Mouse (Mus musculus): ENCODE data around the gene Fnip2. TPM values are rescaled to one million over a fixed set of nuclear protein-coding genes. Genes with fewer than 3 reads are reported as not detected.

Gene Fnip2
- total and polyA plus RNA-seq, 3 experiments: 0.21 to 0.71 (median 0.31) TPM

DNA sequence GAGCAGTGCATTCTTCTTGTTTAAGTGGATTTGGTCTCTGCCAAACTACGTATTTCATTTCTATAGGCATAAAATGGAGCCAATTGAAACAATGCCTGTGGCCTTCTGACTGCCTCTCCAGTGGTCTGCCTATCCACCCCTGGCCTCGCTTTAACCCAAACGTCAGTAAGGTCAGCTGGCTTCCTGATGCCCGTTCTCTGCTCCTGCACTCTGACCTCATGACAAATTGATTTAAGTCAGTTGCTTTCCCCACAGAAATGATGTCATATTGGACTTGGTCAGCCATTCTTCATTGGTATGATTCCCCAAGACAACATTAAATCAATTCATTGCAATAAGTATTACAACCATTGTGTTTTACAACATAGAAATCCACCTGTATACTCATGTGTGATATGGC lies 159.1 kb downstream of the Fnip2 start:
- no peak for TF ChIP-seq CHD2 (IDR thresholded peaks at IDR 0.05; ENCODE audit: low read length)
- TF ChIP-seq USF1 (IDR thresholded peaks at IDR 0.05; ENCODE audit: low read depth, low read length): no peak
- no peak for TF ChIP-seq POLR2AphosphoS2 (IDR thresholded peaks at IDR 0.05; ENCODE audit: low read depth, low read length)
- no peak for TF ChIP-seq SMC3 (IDR thresholded peaks at IDR 0.05; ENCODE audit: low read depth, low read length)
- no peak for TF ChIP-seq ZKSCAN1 (IDR thresholded peaks at IDR 0.05; ENCODE audit: borderline replicate concordance, low read depth, low read length)
- TF ChIP-seq EP300 (IDR thresholded peaks at IDR 0.05; ENCODE audit: low read length): no peak
- H3K27me3 ChIP-seq (replicated peaks): no peaks in the 10 kb centered on the region
- H3K4me2 ChIP-seq (ENCODE audit: insufficient read depth, low read depth, poor library complexity, severe bottlenecking): no peak overlapping the region
- no peaks in the 10 kb centered on the region for H3K79me2 ChIP-seq (replicated peaks; ENCODE audit: control insufficient read depth, extremely low read depth, insufficient read depth, poor library complexity, severe bottlenecking)
- no peaks in the 10 kb centered on the region for H3K4me1 ChIP-seq (ENCODE audit: control insufficient read depth in 1 of 2, insufficient read depth in 2 of 2)
- in situ Hi-C loops (cut with MboI; ENCODE audit: low pct_ligation_motif_present, low pct_unique_long_range_greater_than_20kb, low sequenced_read_pairs): no loop called here
- H3K4me3 ChIP-seq (replicated peaks in 1 of 3; ENCODE audit: low read depth in 2 of 3, low read length in 2 of 3, poor library complexity in 1 of 3): no peak overlapping the region
- no peaks in the 10 kb centered on the region for H3K36me3 ChIP-seq (replicated peaks in 1 of 2; ENCODE audit: control insufficient read depth in 1 of 2, insufficient read depth in 1 of 2, low read length in 1 of 2)
- H3K9me3 ChIP-seq (replicated peaks; ENCODE audit: low read length): no peaks in the 10 kb centered on the region
- DNase-seq (ENCODE audit: extremely low read depth): no peak
- no peak overlapping the region for H3K27ac ChIP-seq (ENCODE audit: insufficient read depth, low read depth)
- no peak overlapping the region for H3K9ac ChIP-seq (ENCODE audit: insufficient read depth, low read depth)
- dilution Hi-C loops (cut with MboI; ENCODE audit: extremely low pct_ligation_motif_present, extremely low pct_unique_long_range_greater_than_20kb, low sequenced_read_pairs): no loop called here

Other genes with a start within 250 kb of the Fnip2 start
- gene Gm17359, start 231.1 kb downstream of the Fnip2 start, total RNA-seq (2012; rRNA removed): not detected in 2 replicates
- gene Gm17359, start 231.1 kb downstream of the Fnip2 start, total RNA-seq (2014; rRNA removed): not detected in 2 replicates
- gene Gm17359, start 231.1 kb downstream of the Fnip2 start, polyA plus RNA-seq (2012; ENCODE audit: insufficient read length, low read depth): not detected in 2 replicates
- 129 and 190 TPM in 2 replicates for gene Ppid, start 23.5 kb upstream of the Fnip2 start, total RNA-seq (2012; rRNA removed)
- 438 and 542 TPM in 2 replicates for gene Ppid, start 23.5 kb upstream of the Fnip2 start, total RNA-seq (2014; rRNA removed)
- 335 and 389 TPM in 2 replicates for gene Ppid, start 23.5 kb upstream of the Fnip2 start, polyA plus RNA-seq (2012; ENCODE audit: insufficient read length, low read depth)
- 10.0 and 10.2 TPM in 2 replicates for gene 4930579G24Rik, start 61.3 kb upstream of the Fnip2 start, total RNA-seq (2012; rRNA removed)
- 14.2 and 15.7 TPM in 2 replicates for gene 4930579G24Rik, start 61.3 kb upstream of the Fnip2 start, total RNA-seq (2014; rRNA removed)
- 7.4 and 9.4 TPM in 2 replicates for gene 4930579G24Rik, start 61.3 kb upstream of the Fnip2 start, polyA plus RNA-seq (2012; ENCODE audit: insufficient read length, low read depth)
- gene Etfdh, start 61.7 kb upstream of the Fnip2 start, total RNA-seq (2012; rRNA removed): 20.1 and 22.4 TPM in 2 replicates
- gene Etfdh, start 61.7 kb upstream of the Fnip2 start, total RNA-seq (2014; rRNA removed): 30.0 and 32.1 TPM in 2 replicates
- 22.0 and 22.6 TPM in 2 replicates for gene Etfdh, start 61.7 kb upstream of the Fnip2 start, polyA plus RNA-seq (2012; ENCODE audit: insufficient read length, low read depth)
- gene Rxfp1, start 170.1 kb upstream of the Fnip2 start, total RNA-seq (2012; rRNA removed): 0.08 TPM in 2 replicates
- 0.54 and 0.68 TPM in 2 replicates for gene Rxfp1, start 170.1 kb upstream of the Fnip2 start, total RNA-seq (2014; rRNA removed)
- 0.87 and 0.98 TPM in 2 replicates for gene Rxfp1, start 170.1 kb upstream of the Fnip2 start, polyA plus RNA-seq (2012; ENCODE audit: insufficient read length, low read depth)

All from CH12.LX (cell line).